In genomic region chr2:94333841-94334741, GRCm38 (mm10) we compare ENCODE assay signal across 8 mouse cellular contexts.
DNase-seq lines count a peak whose midpoint lies in the region; ATAC-seq lines count a peak whose summit lies in the region.

No protein-coding gene starts in this region.

- no peak for ATAC-seq in megakaryocyte progenitor cell, adult 5-6 weeks (replicated peaks; ENCODE audit: poor library complexity)

- DNase-seq in heart, adult 11 months: peak; percentile 94
- no peak for DNase-seq in heart, postnatal 4 days
- DNase-seq in adrenal gland, postnatal 14 days: peak; percentile 20
- peak; percentile 39 to 56 for DNase-seq in cerebellum, postnatal 25 days
- DNase-seq in kidney, postnatal 14 days: peak; percentile 16
- no peak for DNase-seq in layer of hippocampus, adult 11-12 months (ENCODE audit: low spot score)
- no peak for DNase-seq in yolk sac, embryonic 10.5 days (ENCODE audit: low spot score)

Comparison
In these comparisons a context has a peak if more than half of its experiments do, and no peak if none do; other contexts are left out.
1. DNase-seq: peak in heart, adult 11 months (single experiment), adrenal gland, postnatal 14 days (single experiment), cerebellum, postnatal 25 days (2 of 2) and kidney, postnatal 14 days (single experiment); none in heart, postnatal 4 days (single experiment), layer of hippocampus, adult 11-12 months (single experiment) and yolk sac, embryonic 10.5 days (single experiment).